Mouse (Mus musculus) fibroblast of lung, adult 2 months (primary cell): ENCODE measurements around the gene Tssk1.

Source experiments
- DNase-seq: peaks from one replicate; pipeline ENCODE4 v3.0.0-alpha.2; 2011; ENCODE audit warnings: low read depth

Gene Tssk1

GRCm38 (mm10) chr16:17898462-17898861, 4.4 kb downstream of the Tssk1 start, which contains the start of the genes Dgcr2 and Tssk2:
Gene Dgcr2, minus strand, starts transcription at chr16:17898562.
Gene Tssk2, plus strand, starts transcription at chr16:17898637.
- DNase-seq: no peak

DNA sequence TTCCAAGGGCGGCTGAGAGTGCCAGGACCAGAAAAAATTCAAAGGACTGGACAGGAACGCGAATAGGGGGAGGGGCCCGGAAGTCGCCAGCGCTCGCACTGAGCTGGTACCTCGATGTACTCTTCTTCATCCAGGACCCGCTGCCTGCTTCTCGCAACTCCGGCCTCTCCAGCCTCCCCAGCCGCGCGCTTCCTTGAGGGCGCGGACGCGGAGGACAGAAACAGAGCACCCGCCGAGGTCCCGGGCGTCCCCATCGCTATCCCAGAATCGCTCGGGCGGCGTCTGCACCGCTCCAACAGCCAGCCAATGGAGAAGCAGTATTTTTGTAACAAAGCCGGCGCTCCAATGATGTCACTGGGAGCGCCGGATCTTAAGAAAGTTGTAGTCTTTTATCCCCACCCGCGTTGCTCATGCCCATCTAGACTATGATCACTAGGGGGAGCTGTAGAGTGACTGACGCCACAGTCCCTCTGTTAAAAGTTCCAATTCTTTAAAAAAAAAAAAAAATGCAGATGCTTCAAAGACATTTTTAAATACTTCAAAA, 17.1 kb downstream of the Tssk1 start, which contains the start of gene Ess2:
Ess2 (minus strand) TSS at position 297 of the 544 bp plus-strand sequence.
- peak; percentile 92 for DNase-seq

DNA sequence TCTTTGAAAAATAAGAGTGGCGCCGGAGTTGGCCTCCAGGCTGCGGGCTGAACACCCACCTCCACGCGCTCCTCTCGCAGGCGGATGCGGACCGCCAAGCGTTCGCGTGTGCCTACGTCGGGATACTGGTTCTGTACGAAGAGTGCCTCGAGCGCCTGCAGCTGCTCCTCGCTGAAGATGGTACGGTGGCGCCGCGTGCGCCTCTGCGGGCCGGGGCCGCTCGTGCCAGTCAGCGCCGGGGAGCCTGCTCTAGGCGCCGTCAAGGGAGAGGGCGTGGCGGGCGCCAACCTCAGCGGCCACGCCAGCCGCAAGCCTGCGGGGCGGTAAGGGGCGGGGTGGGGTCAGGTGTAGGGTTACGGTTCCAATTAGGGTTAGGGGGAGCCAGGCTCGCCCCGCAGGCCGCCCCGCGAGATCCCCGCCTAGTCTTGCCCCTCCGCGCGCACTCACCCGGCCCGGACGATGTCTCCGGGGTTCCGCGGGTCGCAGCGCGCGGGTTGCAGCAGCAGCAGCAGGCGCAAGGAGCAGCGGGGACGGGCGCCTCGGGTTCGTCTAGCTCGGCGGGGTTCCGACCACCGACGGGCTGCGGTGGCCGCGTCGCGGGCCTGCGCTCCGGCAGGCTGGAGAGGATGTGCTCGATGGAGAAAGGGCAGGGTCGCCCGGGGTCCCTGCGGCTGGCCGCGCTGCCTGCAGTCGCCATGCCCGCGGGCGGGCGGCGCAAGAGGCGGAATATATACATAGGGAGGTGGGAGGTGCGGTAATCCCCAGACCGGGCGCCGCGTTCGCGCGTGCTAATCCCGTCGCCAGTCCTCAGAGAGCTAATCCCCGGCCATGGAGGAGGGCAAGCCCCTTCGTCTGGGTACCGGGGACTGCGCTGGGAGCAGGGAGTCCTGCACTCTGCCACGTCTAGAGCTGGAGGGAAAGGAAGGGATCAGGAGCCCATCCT, 20.6 kb downstream of the Tssk1 start, which contains the start of gene Gsc2:
Gsc2 (minus strand) TSS at position 753 of the 943 bp plus-strand sequence.
- DNase-seq: no peak

GRCm38 (mm10) chr16:17920586-17920985, 26.6 kb downstream of the Tssk1 start:
- no peak for DNase-seq

DNA sequence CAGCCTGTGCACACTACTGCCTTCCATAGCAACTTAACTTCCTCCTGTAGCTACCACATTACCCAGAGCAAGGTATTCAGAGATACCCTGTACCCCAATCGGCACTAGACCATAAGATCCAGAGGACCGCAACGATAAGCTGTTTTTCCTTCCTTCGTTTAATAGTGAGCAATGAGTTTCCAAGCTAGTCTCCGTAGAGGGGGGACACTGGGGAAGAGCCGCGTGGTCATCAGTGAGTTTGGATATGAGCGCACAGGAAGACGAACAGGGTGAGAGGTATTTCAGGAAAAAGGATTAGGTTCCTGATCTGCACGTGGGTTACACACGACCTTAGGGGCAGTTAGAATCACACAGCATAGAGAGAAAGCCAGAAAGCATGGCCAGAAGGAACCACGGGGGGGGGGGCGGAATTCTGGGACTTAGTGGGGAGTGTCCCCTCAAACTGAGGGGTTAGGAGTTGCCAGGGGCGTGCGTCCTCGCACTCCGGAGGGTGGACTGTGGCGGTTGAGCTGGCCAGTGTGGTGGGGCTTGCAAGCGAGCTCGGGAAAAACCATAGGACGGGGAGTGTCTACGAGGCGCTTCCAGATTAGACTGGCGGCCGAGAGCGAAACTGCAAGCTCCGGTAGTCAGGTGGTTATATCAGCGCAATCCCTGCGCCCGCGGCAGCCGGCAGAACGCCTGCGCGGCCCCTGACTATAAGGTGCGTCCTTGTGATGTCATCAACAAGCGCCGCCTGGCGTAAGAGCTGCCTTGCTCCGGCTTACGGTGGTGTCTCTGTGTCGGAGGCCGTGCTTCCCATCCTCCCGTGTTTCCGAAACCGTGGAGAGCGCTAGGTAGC, 27.5 kb downstream of the Tssk1 start:
- peak; percentile 93 for DNase-seq

GRCm38 (mm10) chr16:17922163-17922538, 28.1 kb downstream of the Tssk1 start:
- no peak for DNase-seq

- DNase-seq: peak; percentile 4
Measured at GRCm38 (mm10) chr16:17927351-17928082, 33.5 kb downstream of the Tssk1 start.

- DNase-seq: peak; percentile 49
Measured at GRCm38 (mm10) chr16:17928087-17928580, 34.1 kb downstream of the Tssk1 start, which contains the start of gene Slc25a1. Gene Slc25a1, minus strand, starts transcription at chr16:17928219.

GRCm38 (mm10) chr16:17928627-17929104, 34.6 kb downstream of the Tssk1 start:
- DNase-seq: peak; percentile 71

- no peak for DNase-seq
Measured at GRCm38 (mm10) chr16:17929211-17929610, 35.2 kb downstream of the Tssk1 start.

GRCm38 (mm10) chr16:17929631-17930030, 35.6 kb downstream of the Tssk1 start:
- no peak for DNase-seq

- no peak for DNase-seq
Measured at GRCm38 (mm10) chr16:17931906-17932460, 38.0 kb downstream of the Tssk1 start.

DNA sequence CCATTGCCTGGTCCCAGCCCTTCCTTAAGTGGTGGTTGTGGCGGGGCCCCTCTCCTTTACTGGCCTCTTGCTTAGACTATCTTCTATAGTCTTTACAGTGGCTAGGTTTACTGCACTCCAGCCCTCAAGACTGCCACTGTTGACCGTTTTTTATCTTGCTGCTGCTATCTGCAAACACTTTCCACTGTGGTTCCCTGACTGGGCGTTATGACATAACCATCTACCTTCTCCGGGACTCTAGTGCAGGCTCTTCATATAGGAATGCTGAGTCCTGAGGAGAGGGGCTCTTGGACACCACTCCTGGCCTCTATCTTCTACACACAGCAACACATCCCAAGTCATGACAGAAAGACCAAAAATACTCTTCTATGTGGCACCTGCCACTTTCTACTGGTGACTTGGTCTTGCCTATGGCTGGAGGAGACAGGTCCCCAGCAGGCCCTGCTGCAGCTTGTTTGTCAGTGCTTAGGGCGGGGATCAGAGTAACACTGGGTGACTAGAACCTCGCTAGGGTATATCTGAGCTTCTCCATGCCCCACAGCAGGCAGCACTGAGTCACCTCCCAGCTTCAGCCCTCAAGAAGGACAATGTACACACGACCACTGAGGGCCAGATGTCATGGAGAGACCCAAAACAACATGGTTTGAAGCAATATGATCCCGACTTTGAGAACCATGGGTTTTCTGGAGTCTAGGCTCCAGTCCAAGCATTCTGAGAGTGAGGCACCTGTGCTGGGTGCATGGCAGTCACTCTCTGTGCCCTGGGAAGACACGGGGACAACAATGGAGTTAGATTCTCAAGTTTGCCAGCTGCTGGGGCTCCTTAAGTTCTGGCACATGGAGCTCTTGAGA, 39.8 kb downstream of the Tssk1 start:
- no peak for DNase-seq

- DNase-seq: no peak
Measured at GRCm38 (mm10) chr16:17934445-17934910, 40.5 kb downstream of the Tssk1 start.

DNA sequence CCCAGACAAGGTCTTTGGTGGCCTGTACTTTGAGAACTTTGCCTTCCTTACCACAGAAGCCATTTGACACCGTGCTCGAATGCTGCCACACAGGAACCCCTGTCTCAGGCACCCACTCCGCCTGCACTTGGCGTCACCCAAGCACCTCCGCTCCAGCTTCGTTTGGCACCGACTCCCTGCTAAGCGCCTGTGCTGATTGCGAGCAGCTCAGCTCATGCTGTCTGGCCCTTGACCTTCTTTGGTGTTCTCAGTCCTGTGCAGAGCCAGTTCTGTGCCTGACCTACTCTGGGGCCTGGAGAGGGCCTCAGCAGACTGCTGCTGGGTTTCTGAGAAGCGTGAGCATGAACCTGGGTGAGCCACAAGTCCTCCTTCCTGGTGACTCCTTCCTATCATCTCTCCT, 42.8 kb downstream of the Tssk1 start:
- no peak for DNase-seq

DNA sequence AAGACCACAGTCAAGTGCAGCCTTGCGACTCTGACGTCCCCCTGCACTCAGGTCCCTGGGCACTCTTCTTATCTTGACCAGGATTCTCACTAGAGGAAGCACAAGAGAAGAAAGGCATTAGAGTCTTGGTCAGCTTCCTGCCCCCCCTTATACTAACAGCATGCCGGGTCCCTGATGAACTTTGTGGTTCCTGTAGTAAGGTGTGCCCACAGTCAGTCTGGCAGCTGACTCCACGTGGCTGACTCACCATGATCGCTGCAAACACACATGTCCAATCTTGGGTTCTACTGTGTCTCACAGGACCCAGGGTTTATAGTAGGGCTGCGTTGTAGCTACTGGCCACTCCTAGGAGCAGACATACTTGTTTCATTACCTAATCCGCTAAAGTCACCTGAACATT, 44.2 kb downstream of the Tssk1 start:
- no peak for DNase-seq

DNA sequence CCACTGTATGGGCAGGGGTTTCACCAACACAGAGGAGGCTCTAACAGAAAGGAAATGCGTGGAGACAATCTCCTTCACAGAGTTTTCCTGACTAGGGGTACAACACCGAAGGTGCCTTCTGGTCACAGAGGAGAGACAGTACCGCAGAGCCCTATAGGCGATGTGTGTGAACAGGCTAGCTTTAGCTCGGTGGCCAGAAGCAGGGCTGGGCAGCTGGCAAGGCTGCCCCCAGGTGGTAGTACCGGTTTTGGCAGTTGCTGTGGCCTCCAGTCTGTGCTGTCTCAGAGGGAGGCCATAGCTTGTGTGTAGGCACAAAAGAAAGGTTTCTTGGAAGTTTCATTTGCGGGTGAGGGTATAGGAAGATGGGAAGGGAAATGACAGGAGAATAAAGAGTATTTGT, 44.8 kb downstream of the Tssk1 start:
- DNase-seq: peak; percentile 39

GRCm38 (mm10) chr16:17939255-17939751, 45.3 kb downstream of the Tssk1 start:
- DNase-seq: peak; percentile 21

- no peak for DNase-seq
Measured at GRCm38 (mm10) chr16:17943466-17943865, 49.4 kb downstream of the Tssk1 start.
